Mouse (Mus musculus) lung, postnatal 0 days (tissue): ENCODE results near the gene Akap6. TPM values are rescaled to one million over a fixed set of nuclear protein-coding genes. Genes with fewer than 3 reads are reported as not detected.

Experiments used
- ATAC-seq: fragments of 200-750 bp; cut with Nextera tagmentation; 2 replicates; pipeline ENCODE4 v1.8.0; 2017; ENCODE audit warnings: moderate library complexity
- DNase-seq: peaks from one replicate; pipeline ENCODE4 v3.0.0-alpha.2; 2016; ENCODE audit warnings: low spot score
- H3K27ac ChIP-seq: fragments of 300-500 bp; sonication (generic); 2 replicates; pipeline ENCODE4 v1.5.1; 2014; ENCODE audit warnings: antibody characterized with exemption, mild to moderate bottlenecking, low read length, mixed read lengths
- H3K27me3 ChIP-seq: fragments of 300-500 bp; sonication (generic); replicated peaks from 2 replicates; pipeline ENCODE4 v1.6.1; 2014; ENCODE audit warnings: low read length, mixed read lengths; ENCODE audit not compliant: insufficient read depth
- H3K36me3 ChIP-seq: fragments of 300-500 bp; sonication (generic); 2 replicates; pipeline ENCODE4 v1.6.1; 2014; ENCODE audit warnings: low read length, mixed read lengths; ENCODE audit not compliant: insufficient read depth
- H3K4me1 ChIP-seq: fragments of 300-500 bp; sonication (generic); 2 replicates; pipeline ENCODE4 v1.6.1; 2014; ENCODE audit warnings: antibody characterized with exemption, low read depth, low read length, mixed read lengths; ENCODE audit not compliant: insufficient read depth
- H3K4me2 ChIP-seq: fragments of 300-500 bp; sonication (generic); replicated peaks from 2 replicates; pipeline ENCODE4 v1.6.1; 2014; ENCODE audit warnings: low read depth, mild to moderate bottlenecking, low read length, moderate library complexity, mixed read lengths
- H3K4me3 ChIP-seq: fragments of 300-500 bp; sonication (generic); 2 replicates; pipeline ENCODE4 v1.5.1; 2014; ENCODE audit warnings: low read depth, low read length
- H3K9ac ChIP-seq: fragments of 300-500 bp; sonication (generic); replicated peaks from 2 replicates; pipeline ENCODE4 v1.6.1; 2014; ENCODE audit warnings: low read depth, mild to moderate bottlenecking
- H3K9me3 ChIP-seq: fragments of 300-500 bp; sonication (generic); 2 replicates; pipeline ENCODE4 v1.6.1; 2016; ENCODE audit warnings: low read length, mixed read lengths
- CTCF ChIP-seq: IDR thresholded peaks from 2 replicates; pipeline ENCODE4 v1.5.1; 2016; ENCODE audit warnings: antibody characterized with exemption, mild to moderate bottlenecking
- EP300 ChIP-seq: IDR thresholded peaks from 2 replicates; pipeline ENCODE4 v1.6.1; 2016; ENCODE audit warnings: antibody characterized with exemption, mild to moderate bottlenecking, control low read depth
- WGBS: fragments of 180-500 bp; shearing (Covaris S2); extraction: QIAGEN DNeasy Blood & Tissue Kit; methylation state at CpG from one replicate; pipeline ENCODE4 v1.1.7; 2014; 5-methylcytosine and 5-hydroxymethylcytosine counted together
- polyA plus RNA-seq: library from polyadenylated mRNA; unstranded; fragments of >200 nt; fragmentation: Nextera tagmentation; extraction: Ambion mirVana; gene quantifications from 2 replicates; pipeline ENCODE4 v1.2.1, GENCODE M21; 2015

Gene Akap6
- polyA plus RNA-seq, 1 experiment from 2014 or later: 0.12 TPM

GRCm38 (mm10) chr12:52895672-52896460, 196.7 kb downstream of the Akap6 start:
- 30% methylated on average over 5 of the region's 6 CpGs for WGBS
- no peaks in the 10 kb centered on the region for H3K4me1 ChIP-seq
- DNase-seq (peak; percentile 87), ATAC-seq (peak; percentile 76)
- no peak overlapping the region for H3K27ac ChIP-seq
- H3K9me3 ChIP-seq: no peaks in the 10 kb centered on the region
- TF ChIP-seq CTCF (peak; percentile 80), EP300 (no peak)
- H3K9ac ChIP-seq: no peak overlapping the region
- no peak overlapping the region for H3K4me3 ChIP-seq
- no peaks in the 10 kb centered on the region for H3K27me3 ChIP-seq
- H3K36me3 ChIP-seq: no peaks in the 10 kb centered on the region
- H3K4me2 ChIP-seq: no peak overlapping the region; the same call in 1 of the 2 replicates

- DNase-seq (no peak), ATAC-seq (no peak)
- H3K27me3 ChIP-seq: no peaks in the 10 kb centered on the region
Measured at GRCm38 (mm10) chr12:52896785-52897184, 197.6 kb downstream of the Akap6 start.

GRCm38 (mm10) chr12:52898130-52898529, 198.9 kb downstream of the Akap6 start:
- TF ChIP-seq EP300 (no peak), CTCF (no peak)
- no peaks in the 10 kb centered on the region for H3K36me3 ChIP-seq
- no peaks in the 10 kb centered on the region for H3K27me3 ChIP-seq
- H3K27ac ChIP-seq: no peak overlapping the region
- H3K4me3 ChIP-seq: no peak overlapping the region
- no peaks in the 10 kb centered on the region for H3K9me3 ChIP-seq
- DNase-seq (no peak), ATAC-seq (no peak)
- no peak overlapping the region for H3K4me2 ChIP-seq
- no peak overlapping the region for H3K9ac ChIP-seq
- no peaks in the 10 kb centered on the region for H3K4me1 ChIP-seq
- WGBS: 60% methylated on average over 10 of the region's 10 CpGs

More at GRCm38 (mm10) chr12:52896785-52897184, 197.6 kb downstream of the Akap6 start:
- no peak overlapping the region for H3K9ac ChIP-seq
- TF ChIP-seq CTCF (no peak), EP300 (no peak)
- H3K4me3 ChIP-seq: no peak overlapping the region
- no peaks in the 10 kb centered on the region for H3K4me1 ChIP-seq
- H3K9me3 ChIP-seq: no peaks in the 10 kb centered on the region
- H3K36me3 ChIP-seq: no peaks in the 10 kb centered on the region
- H3K4me2 ChIP-seq: no peak overlapping the region
- 35% methylated on average over 3 of the region's 3 CpGs for WGBS
- H3K27ac ChIP-seq: no peak overlapping the region

- Histone ChIP-seq H3K9me3 (no peaks in the 10 kb centered on the region), H3K4me2 (no peak overlapping the region), H3K9ac (no peak overlapping the region), H3K36me3 (no peaks in the 10 kb centered on the region), H3K4me1 (no peaks in the 10 kb centered on the region), H3K27me3 (no peaks in the 10 kb centered on the region), H3K27ac (no peak overlapping the region), H3K4me3 (no peak overlapping the region)
- DNase-seq: no peak
- 79% methylated on average over 5 of the region's 5 CpGs for WGBS
- TF ChIP-seq CTCF (no peak), EP300 (no peak)
- ATAC-seq: no peak
Measured at GRCm38 (mm10) chr12:52904046-52904445, 204.9 kb downstream of the Akap6 start.

GRCm38 (mm10) chr12:52908448-52909066, 209.4 kb downstream of the Akap6 start:
- Histone ChIP-seq H3K9ac (no peak overlapping the region), H3K4me1 (no peaks in the 10 kb centered on the region), H3K36me3 (no peaks in the 10 kb centered on the region), H3K27me3 (no peaks in the 10 kb centered on the region), H3K4me2 (no peak overlapping the region), H3K27ac (no peak overlapping the region), H3K9me3 (no peaks in the 10 kb centered on the region), H3K4me3 (no peak overlapping the region)
- ATAC-seq: no peak
- TF ChIP-seq CTCF (no peak), EP300 (no peak)
- no peak for DNase-seq
- WGBS: 56% methylated on average over 13 of the region's 13 CpGs

GRCm38 (mm10) chr12:52910345-52910744, 211.2 kb downstream of the Akap6 start:
- H3K27ac ChIP-seq: no peak overlapping the region
- no peak for DNase-seq
- no peak overlapping the region for H3K4me2 ChIP-seq
- H3K4me1 ChIP-seq: no peaks in the 10 kb centered on the region
- TF ChIP-seq EP300: no peak
- TF ChIP-seq CTCF: no peak
- no peak for ATAC-seq
- no peak overlapping the region for H3K9ac ChIP-seq
- H3K27me3 ChIP-seq: no peaks in the 10 kb centered on the region
- H3K4me3 ChIP-seq: no peak overlapping the region
- no peaks in the 10 kb centered on the region for H3K36me3 ChIP-seq
- WGBS: 76% methylated on average over 13 of the region's 13 CpGs
- no peaks in the 10 kb centered on the region for H3K9me3 ChIP-seq
